Mouse (Mus musculus): ENCODE results near the gene Mycl. TPM values are rescaled to one million over a fixed set of nuclear protein-coding genes. Genes with fewer than 3 reads are reported as not detected.

Gene Mycl
- polyA plus RNA-seq, 2 experiments = 0.37 to 0.44 TPM

DNA sequence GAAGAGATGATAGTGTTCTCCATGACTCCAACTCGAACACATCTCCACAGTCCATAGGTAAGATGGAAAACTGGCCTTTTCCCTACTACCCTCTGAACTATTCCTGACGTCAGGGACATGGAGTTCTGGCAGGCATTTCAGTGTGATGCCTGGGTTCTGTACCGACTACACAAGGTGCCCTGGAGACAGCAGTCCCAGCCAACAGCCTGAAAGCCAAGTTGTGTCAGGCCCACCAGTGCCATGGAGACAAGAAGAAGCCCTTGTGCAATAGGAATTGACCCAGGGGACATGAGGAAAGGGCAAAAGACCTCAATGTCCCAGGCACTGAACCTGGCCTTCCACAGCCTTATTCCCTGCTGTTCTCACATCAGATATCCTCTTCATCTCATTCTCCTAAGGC is 15.6 kb upstream of the Mycl start:
- 56% methylated on average over 3 of the region's 3 CpGs for WGBS (ENCODE audit: insufficient replicate concordance)
- no peaks in the 10 kb centered on the region; a peak in 1 of 4 replicates for H3K4me1 ChIP-seq (replicated peaks; ENCODE audit: control insufficient read depth in 2 of 2, insufficient read depth in 2 of 2, low read length in 1 of 2)
- peaks cover 8% of the 10 kb centered on the region; the same call in 1 of the 2 replicates for H3K27me3 ChIP-seq (ENCODE audit: control insufficient read depth, insufficient read depth, low read length)
- ATAC-seq (ENCODE audit: insufficient read depth) = no peak
- no peak for TF ChIP-seq CTCF (IDR thresholded peaks at IDR 0.05; ENCODE audit: low read depth)
- TF ChIP-seq EP300 (IDR thresholded peaks at IDR 0.05; ENCODE audit: low read depth) = no peak
- no peaks in the 10 kb centered on the region for H3K36me3 ChIP-seq (replicated peaks; ENCODE audit: control insufficient read depth, insufficient read depth, low read depth)
- DNase-seq (ENCODE audit: low read depth in 3 of 3, low spot score in 3 of 3) = no peak
- no peaks in the 10 kb centered on the region for H3K9me3 ChIP-seq (ENCODE audit: control insufficient read depth, low read length)
- H3K27ac ChIP-seq = no peak overlapping the region
- H3K9ac ChIP-seq (replicated peaks) = no peak overlapping the region
- no peak overlapping the region for H3K4me3 ChIP-seq (ENCODE audit: insufficient read depth in 1 of 2, low read depth in 2 of 2, low read length in 2 of 2)
- no peak overlapping the region for H3K4me2 ChIP-seq (ENCODE audit: low read depth)

DNA sequence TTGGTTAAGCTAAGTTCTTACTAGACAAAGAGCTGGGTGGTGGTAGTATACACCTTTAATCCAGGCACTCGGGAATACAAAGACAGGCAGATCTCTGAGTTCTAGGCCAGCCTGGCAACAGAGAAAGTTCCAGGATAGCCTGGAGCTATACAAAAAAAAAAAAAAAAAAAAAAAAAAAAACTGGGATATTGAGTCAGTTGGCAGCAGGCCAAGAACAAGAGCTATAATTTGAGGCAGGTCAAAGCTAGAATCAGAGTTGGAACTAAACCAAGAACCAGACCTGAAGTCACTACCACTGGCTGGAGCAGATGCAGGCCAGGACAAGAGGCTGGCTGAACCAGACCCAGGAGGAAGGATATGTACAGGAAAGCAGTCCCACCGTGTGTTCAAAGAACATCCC is 14.8 kb upstream of the Mycl start:
- Histone ChIP-seq H3K9me3 (ENCODE audit: control insufficient read depth, low read length) (no peaks in the 10 kb centered on the region), H3K27ac (no peak overlapping the region), H3K4me2 (ENCODE audit: low read depth) (no peak overlapping the region), H3K27me3 (ENCODE audit: control insufficient read depth, insufficient read depth, low read length) (peaks cover 8% of the 10 kb centered on the region; the same call in 1 of the 2 replicates), H3K4me3 (ENCODE audit: insufficient read depth in 1 of 2, low read depth in 2 of 2, low read length in 2 of 2) (no peak overlapping the region), H3K4me1 (replicated peaks; ENCODE audit: control insufficient read depth in 2 of 2, insufficient read depth in 2 of 2, low read length in 1 of 2) (no peaks in the 10 kb centered on the region; a peak in 1 of 4 replicates), H3K36me3 (replicated peaks; ENCODE audit: control insufficient read depth, insufficient read depth, low read depth) (no peaks in the 10 kb centered on the region), H3K9ac (replicated peaks) (no peak overlapping the region)
- 48% methylated on average over 2 of the region's 2 CpGs for WGBS (ENCODE audit: insufficient replicate concordance)
- no peak for ATAC-seq (ENCODE audit: insufficient read depth)
- TF ChIP-seq EP300 (IDR thresholded peaks at IDR 0.05; ENCODE audit: low read depth) (no peak), CTCF (IDR thresholded peaks at IDR 0.05; ENCODE audit: low read depth) (no peak)
- no peak for DNase-seq (ENCODE audit: low read depth in 3 of 3, low spot score in 3 of 3)

DNA sequence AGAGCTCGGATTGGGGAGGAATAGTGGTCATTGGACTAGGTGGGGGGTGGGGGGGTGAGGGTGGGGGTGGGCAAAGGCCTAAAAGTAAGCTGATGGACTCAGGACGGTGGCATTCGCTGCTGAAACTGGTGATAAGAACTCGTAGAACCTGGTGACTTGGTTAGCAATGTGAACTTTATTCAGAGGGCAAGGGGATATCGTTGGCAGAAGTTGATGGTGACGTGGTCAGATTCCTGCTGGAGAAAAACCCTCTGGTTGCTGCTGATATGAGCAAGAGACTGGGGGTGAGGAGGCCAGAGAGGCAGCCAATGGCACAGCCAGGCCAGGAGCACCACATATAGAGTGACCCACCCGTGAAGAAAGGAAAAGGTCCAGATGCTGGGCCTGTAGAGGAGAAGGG is 14.2 kb upstream of the Mycl start:
- Histone ChIP-seq H3K27ac (no peak overlapping the region), H3K36me3 (replicated peaks; ENCODE audit: control insufficient read depth, insufficient read depth, low read depth) (no peaks in the 10 kb centered on the region), H3K4me1 (replicated peaks; ENCODE audit: control insufficient read depth in 2 of 2, insufficient read depth in 2 of 2, low read length in 1 of 2) (no peaks in the 10 kb centered on the region; a peak in 1 of 4 replicates), H3K9ac (replicated peaks) (no peak overlapping the region), H3K9me3 (ENCODE audit: control insufficient read depth, low read length) (no peaks in the 10 kb centered on the region), H3K27me3 (ENCODE audit: control insufficient read depth, insufficient read depth, low read length) (peaks cover 8% of the 10 kb centered on the region; the same call in 1 of the 2 replicates), H3K4me3 (ENCODE audit: insufficient read depth in 1 of 2, low read depth in 2 of 2, low read length in 2 of 2) (no peak overlapping the region), H3K4me2 (ENCODE audit: low read depth) (no peak overlapping the region)
- TF ChIP-seq EP300 (IDR thresholded peaks at IDR 0.05; ENCODE audit: low read depth) = no peak
- TF ChIP-seq CTCF (IDR thresholded peaks at IDR 0.05; ENCODE audit: low read depth) = no peak
- ATAC-seq (ENCODE audit: insufficient read depth) = no peak
- DNase-seq (ENCODE audit: low read depth in 3 of 3, low spot score in 3 of 3) = no peak
- WGBS (ENCODE audit: insufficient replicate concordance) = 24% methylated on average over 7 of the region's 7 CpGs

DNA sequence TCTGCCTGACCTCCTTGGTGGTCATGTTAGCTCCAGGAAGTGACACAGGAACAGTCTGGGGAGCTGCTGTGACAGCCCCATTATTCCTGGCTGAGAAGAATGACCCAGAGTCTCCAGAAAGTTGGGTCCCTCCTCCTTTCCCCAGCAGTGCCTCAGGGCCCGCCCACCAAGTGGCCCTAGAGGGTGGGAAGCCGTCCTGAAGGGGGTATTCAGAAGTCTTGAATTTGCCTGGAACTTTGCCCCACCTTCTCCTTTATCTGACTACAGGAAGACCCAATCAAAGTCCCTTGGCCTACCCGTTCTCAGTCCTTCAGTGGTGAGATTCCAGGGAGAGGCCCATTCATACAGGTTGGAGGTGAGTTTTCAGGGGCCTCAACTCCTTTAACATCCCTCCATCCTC is 13.5 kb upstream of the Mycl start:
- Histone ChIP-seq H3K4me1 (replicated peaks; ENCODE audit: control insufficient read depth in 2 of 2, insufficient read depth in 2 of 2, low read length in 1 of 2) (no peaks in the 10 kb centered on the region; a peak in 1 of 4 replicates), H3K36me3 (replicated peaks; ENCODE audit: control insufficient read depth, insufficient read depth, low read depth) (no peaks in the 10 kb centered on the region), H3K27ac (no peak overlapping the region), H3K4me3 (ENCODE audit: insufficient read depth in 1 of 2, low read depth in 2 of 2, low read length in 2 of 2) (no peak overlapping the region), H3K4me2 (ENCODE audit: low read depth) (no peak overlapping the region), H3K9ac (replicated peaks) (no peak overlapping the region), H3K27me3 (ENCODE audit: control insufficient read depth, insufficient read depth, low read length) (peaks cover 8% of the 10 kb centered on the region; the same call in 1 of the 2 replicates), H3K9me3 (ENCODE audit: control insufficient read depth, low read length) (no peaks in the 10 kb centered on the region)
- DNase-seq (ENCODE audit: low read depth in 3 of 3, low spot score in 3 of 3) = no peak
- no peak for TF ChIP-seq EP300 (IDR thresholded peaks at IDR 0.05; ENCODE audit: low read depth)
- no peak for TF ChIP-seq CTCF (IDR thresholded peaks at IDR 0.05; ENCODE audit: low read depth)
- ATAC-seq (ENCODE audit: insufficient read depth) = no peak
- 24% methylated on average over 3 of the region's 3 CpGs for WGBS (ENCODE audit: insufficient replicate concordance)

DNA sequence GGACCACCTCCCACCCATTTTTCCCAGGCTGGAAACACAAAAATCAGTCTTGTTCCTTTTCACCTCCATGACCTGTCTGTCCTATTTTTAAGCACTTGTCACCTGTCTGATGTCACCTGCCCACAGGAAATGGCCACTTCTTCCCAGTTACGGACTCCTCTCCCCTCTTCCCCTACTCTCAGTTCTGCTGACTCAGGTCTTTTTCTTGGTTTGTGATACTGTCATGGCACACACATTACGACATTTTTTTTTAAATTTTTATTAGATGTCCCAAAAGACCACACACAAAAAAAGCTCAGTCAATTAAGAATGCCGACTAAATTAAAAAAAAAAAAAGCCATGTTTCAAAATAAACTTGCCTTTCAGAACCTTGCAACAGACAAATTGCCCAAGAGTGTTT is 12.9 kb upstream of the Mycl start:
- Histone ChIP-seq H3K9ac (replicated peaks) (no peak overlapping the region), H3K4me2 (ENCODE audit: low read depth) (no peak overlapping the region), H3K27me3 (ENCODE audit: control insufficient read depth, insufficient read depth, low read length) (peaks cover 8% of the 10 kb centered on the region; the same call in 1 of the 2 replicates), H3K9me3 (ENCODE audit: control insufficient read depth, low read length) (no peaks in the 10 kb centered on the region), H3K4me3 (ENCODE audit: insufficient read depth in 1 of 2, low read depth in 2 of 2, low read length in 2 of 2) (no peak overlapping the region), H3K4me1 (replicated peaks; ENCODE audit: control insufficient read depth in 2 of 2, insufficient read depth in 2 of 2, low read length in 1 of 2) (no peaks in the 10 kb centered on the region; a peak in 1 of 4 replicates), H3K27ac (no peak overlapping the region), H3K36me3 (replicated peaks; ENCODE audit: control insufficient read depth, insufficient read depth, low read depth) (no peaks in the 10 kb centered on the region)
- 53% methylated on average over 3 of the region's 3 CpGs for WGBS (ENCODE audit: insufficient replicate concordance)
- DNase-seq (ENCODE audit: low read depth in 3 of 3, low spot score in 3 of 3) = no peak
- no peak for ATAC-seq (ENCODE audit: insufficient read depth)
- TF ChIP-seq CTCF (IDR thresholded peaks at IDR 0.05; ENCODE audit: low read depth) = no peak
- TF ChIP-seq EP300 (IDR thresholded peaks at IDR 0.05; ENCODE audit: low read depth) = no peak

Data from liver, embryonic 14.5 days (tissue).